Mouse (Mus musculus): ENCODE data around the gene Rictor. TPM values are rescaled to one million over a fixed set of nuclear protein-coding genes. Genes with fewer than 3 reads are reported as not detected.
A peak's percentile ranks its signal among the peaks of the same experiment; 100 is the strongest.
"Not testable (repeated sequence)": the region's sequence is repeated elsewhere in the genome, so short reads cannot be mapped to it uniquely, and the experiment has no call there.

The Rictor gene
- polyA plus RNA-seq, 1 experiment from 2014 or later, result 13.2 TPM

- no peak for TF ChIP-seq CTCF (IDR thresholded peaks at IDR 0.05; ENCODE audit: low read depth)
- no peak for TF ChIP-seq EP300 (IDR thresholded peaks at IDR 0.05; ENCODE audit: low read depth)
- no peak overlapping the region for H3K27ac ChIP-seq (ENCODE audit: low read depth)
Observed at GRCm38 (mm10) chr15:6787236-6787635, 79.1 kb downstream of the Rictor start.

GRCm38 (mm10) chr15:6790011-6790410 is 81.8 kb downstream of the Rictor start:
- Histone ChIP-seq H3K9ac (replicated peaks) (no peak overlapping the region), H3K9me3 (ENCODE audit: low read length) (no peaks in the 10 kb centered on the region), H3K4me3 (ENCODE audit: low read depth, low read length) (no peak overlapping the region), H3K4me2 (ENCODE audit: low read depth, low read length) (no peak overlapping the region), H3K27me3 (ENCODE audit: insufficient read depth, low read length) (no peaks in the 10 kb centered on the region), H3K36me3 (replicated peaks; ENCODE audit: insufficient read depth, low read length) (peaks cover 86% of the 10 kb centered on the region), H3K27ac (ENCODE audit: low read depth) (no peak overlapping the region), H3K4me1 (ENCODE audit: insufficient read depth) (no peaks in the 10 kb centered on the region)
- no peak for TF ChIP-seq CTCF (IDR thresholded peaks at IDR 0.05; ENCODE audit: low read depth)
- TF ChIP-seq EP300 (IDR thresholded peaks at IDR 0.05; ENCODE audit: low read depth), result no peak
- 88% methylated on average over 7 of the region's 7 CpGs for WGBS (ENCODE audit: insufficient replicate concordance)
- no peak for DNase-seq
- ATAC-seq, result no peak

More at GRCm38 (mm10) chr15:6787236-6787635, 79.1 kb downstream of the Rictor start:
- no peak overlapping the region for H3K4me3 ChIP-seq (ENCODE audit: low read depth, low read length)
- peaks cover 84% of the 10 kb centered on the region for H3K36me3 ChIP-seq (replicated peaks; ENCODE audit: insufficient read depth, low read length)
- no peaks in the 10 kb centered on the region for H3K9me3 ChIP-seq (ENCODE audit: low read length)
- ATAC-seq, result no peak
- 89% methylated on average over 10 of the region's 10 CpGs for whole genome bisulfite sequencing (ENCODE audit: insufficient replicate concordance)
- no peak overlapping the region for H3K9ac ChIP-seq (replicated peaks)
- H3K4me2 ChIP-seq (ENCODE audit: low read depth, low read length), result no peak overlapping the region
- H3K4me1 ChIP-seq (ENCODE audit: insufficient read depth), result no peaks in the 10 kb centered on the region
- no peaks in the 10 kb centered on the region for H3K27me3 ChIP-seq (ENCODE audit: insufficient read depth, low read length)
- no peak for DNase-seq

- Histone ChIP-seq H3K27ac (ENCODE audit: low read depth) (no peak overlapping the region), H3K4me2 (ENCODE audit: low read depth, low read length) (no peak overlapping the region), H3K9me3 (ENCODE audit: low read length) (no peaks in the 10 kb centered on the region), H3K27me3 (ENCODE audit: insufficient read depth, low read length) (no peaks in the 10 kb centered on the region), H3K4me1 (ENCODE audit: insufficient read depth) (no peaks in the 10 kb centered on the region), H3K4me3 (ENCODE audit: low read depth, low read length) (no peak overlapping the region), H3K9ac (replicated peaks) (no peak overlapping the region), H3K36me3 (replicated peaks; ENCODE audit: insufficient read depth, low read length) (peaks cover 89% of the 10 kb centered on the region)
- TF ChIP-seq EP300 (IDR thresholded peaks at IDR 0.05; ENCODE audit: low read depth), result no peak
- no peak for TF ChIP-seq CTCF (IDR thresholded peaks at IDR 0.05; ENCODE audit: low read depth)
- 79% methylated on average over 11 of the region's 11 CpGs for WGBS (ENCODE audit: insufficient replicate concordance)
- DNase-seq (no peak), ATAC-seq (no peak)
Observed at GRCm38 (mm10) chr15:6791648-6792047, 83.5 kb downstream of the Rictor start.

- H3K27me3 ChIP-seq (ENCODE audit: insufficient read depth, low read length), result no peaks in the 10 kb centered on the region
- 84% methylated on average over 7 of the region's 7 CpGs for WGBS (ENCODE audit: insufficient replicate concordance)
- TF ChIP-seq CTCF (IDR thresholded peaks at IDR 0.05; ENCODE audit: low read depth), result no peak
- no peak for TF ChIP-seq EP300 (IDR thresholded peaks at IDR 0.05; ENCODE audit: low read depth)
Observed at GRCm38 (mm10) chr15:6792846-6793245, 84.7 kb downstream of the Rictor start.

GRCm38 (mm10) chr15:6801212-6801611 is 93.0 kb downstream of the Rictor start:
- H3K4me2 ChIP-seq (ENCODE audit: low read depth, low read length); H3K9me3 ChIP-seq (ENCODE audit: low read length); ATAC-seq; DNase-seq; H3K27me3 ChIP-seq (ENCODE audit: insufficient read depth, low read length); H3K4me1 ChIP-seq (ENCODE audit: insufficient read depth); H3K4me3 ChIP-seq (ENCODE audit: low read depth, low read length); H3K27ac ChIP-seq (ENCODE audit: low read depth); H3K9ac ChIP-seq (replicated peaks): not testable (repeated sequence)
- WGBS (ENCODE audit: insufficient replicate concordance), result 96% methylated on average over 8 of the region's 8 CpGs
- H3K36me3 ChIP-seq (replicated peaks; ENCODE audit: insufficient read depth, low read length), result peaks cover 30% of the 10 kb centered on the region

More at GRCm38 (mm10) chr15:6792846-6793245, 84.7 kb downstream of the Rictor start:
- ATAC-seq, result no peak
- Histone ChIP-seq H3K4me1 (ENCODE audit: insufficient read depth) (no peaks in the 10 kb centered on the region), H3K36me3 (replicated peaks; ENCODE audit: insufficient read depth, low read length) (peaks cover 91% of the 10 kb centered on the region), H3K9me3 (ENCODE audit: low read length) (no peaks in the 10 kb centered on the region), H3K27ac (ENCODE audit: low read depth) (no peak overlapping the region), H3K4me2 (ENCODE audit: low read depth, low read length) (no peak overlapping the region), H3K4me3 (ENCODE audit: low read depth, low read length) (no peak overlapping the region), H3K9ac (replicated peaks) (no peak overlapping the region)
- DNase-seq, result no peak

- WGBS (ENCODE audit: insufficient replicate concordance), result 70% methylated on average over 4 of the region's 4 CpGs
- no peaks in the 10 kb centered on the region for H3K9me3 ChIP-seq (ENCODE audit: low read length)
- DNase-seq (no peak), ATAC-seq (no peak)
- H3K4me3 ChIP-seq (ENCODE audit: low read depth, low read length), result no peak overlapping the region
- H3K36me3 ChIP-seq (replicated peaks; ENCODE audit: insufficient read depth, low read length), result no peaks in the 10 kb centered on the region
- H3K27ac ChIP-seq (ENCODE audit: low read depth), result no peak overlapping the region
- H3K4me1 ChIP-seq (ENCODE audit: insufficient read depth), result no peaks in the 10 kb centered on the region
- H3K27me3 ChIP-seq (ENCODE audit: insufficient read depth, low read length), result no peaks in the 10 kb centered on the region
- no peak overlapping the region for H3K9ac ChIP-seq (replicated peaks)
- TF ChIP-seq CTCF (IDR thresholded peaks at IDR 0.05; ENCODE audit: low read depth), result no peak
- no peak for TF ChIP-seq EP300 (IDR thresholded peaks at IDR 0.05; ENCODE audit: low read depth)
- H3K4me2 ChIP-seq (ENCODE audit: low read depth, low read length), result no peak overlapping the region
Observed at GRCm38 (mm10) chr15:6815807-6816206, 107.6 kb downstream of the Rictor start.

- Histone ChIP-seq H3K27me3 (ENCODE audit: insufficient read depth, low read length) (no peaks in the 10 kb centered on the region), H3K4me2 (ENCODE audit: low read depth, low read length) (no peak overlapping the region), H3K36me3 (replicated peaks; ENCODE audit: insufficient read depth, low read length) (no peaks in the 10 kb centered on the region), H3K27ac (ENCODE audit: low read depth) (no peak overlapping the region), H3K4me3 (ENCODE audit: low read depth, low read length) (no peak overlapping the region), H3K9me3 (ENCODE audit: low read length) (no peaks in the 10 kb centered on the region), H3K4me1 (ENCODE audit: insufficient read depth) (no peaks in the 10 kb centered on the region), H3K9ac (replicated peaks) (no peak overlapping the region)
- WGBS (ENCODE audit: insufficient replicate concordance), result 47% methylated on average over 4 of the region's 4 CpGs
- TF ChIP-seq EP300 (IDR thresholded peaks at IDR 0.05; ENCODE audit: low read depth) (no peak), CTCF (IDR thresholded peaks at IDR 0.05; ENCODE audit: low read depth) (peak; percentile 64)
- DNase-seq (no peak), ATAC-seq (no peak)
Observed at GRCm38 (mm10) chr15:6840199-6840598, 132.0 kb downstream of the Rictor start.

Data from liver, postnatal 0 days (tissue).